Mouse (Mus musculus) ES-Bruce4 (cell line): Measurements from ENCODE around the gene Pank1.

Experiments used
- CTCF ChIP-seq: IDR thresholded peaks from one replicate; pipeline ENCODE4 v1.8.1; 2011; ENCODE audit warnings: low read depth, low read length
- POLR2A ChIP-seq: IDR thresholded peaks from one replicate; pipeline ENCODE4 v1.8.1; 2011; ENCODE audit warnings: low read length; ENCODE audit not compliant: insufficient read depth

- TF ChIP-seq CTCF (no peak), POLR2A (no peak)
Measured at GRCm38 (mm10) chr19:34878603-34879541, at the start of gene Pank1.
